35 mouse cellular contexts compared by ENCODE assay signal in the genomic region with DNA sequence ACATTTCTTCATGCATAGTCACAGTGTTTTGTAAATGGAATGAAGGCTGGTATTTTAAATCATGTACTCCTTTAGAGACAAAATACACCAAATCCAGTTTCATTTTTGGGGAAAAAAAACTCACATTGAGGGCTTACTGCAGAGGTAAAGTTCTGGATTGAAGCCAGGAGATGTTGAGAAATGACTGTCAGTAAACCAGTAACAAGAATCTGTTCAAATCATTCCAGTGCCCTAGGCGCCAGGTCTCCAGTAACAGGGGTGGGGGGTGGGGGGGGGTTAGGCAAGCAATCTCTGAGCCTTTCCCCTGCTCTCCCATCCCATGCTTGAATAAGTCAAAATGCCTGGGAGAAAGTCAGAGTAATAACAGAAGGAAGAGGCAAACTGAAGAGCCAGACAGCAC.
"Had no signal": no experiment of that assay in that cellular context is flagged by ENCODE, and none has a peak within 500 bp of the region (broad histone marks: within the 10 kb centered on the region; RNA-seq: fewer than 3 reads in every experiment).

No protein-coding gene starts in this region.

- DNase-seq: heart, postnatal 10 days; heart, postnatal 14 days; heart, postnatal 36 days; heart, postnatal 4 days; kidney, adult 11 months; kidney, adult 18-20 months; kidney, adult 2 months; kidney, adult 8-10 months; kidney, adult 9 months; kidney, postnatal 10 days; kidney, postnatal 14 days; kidney, postnatal 25 days; kidney, postnatal 36 days; kidney, postnatal 4 days; layer of hippocampus, adult 9-11 months; layer of hippocampus, postnatal 36 days had no signal

- ATAC-seq: hindbrain, embryonic 16.5 days; hindbrain, postnatal 0 days; inflammation-experienced regulatory T-cells, adult 6 months; intestine, embryonic 15.5 days; intestine, embryonic 16.5 days; intestine, postnatal 0 days had no signal

- H3K36me3 ChIP-seq: heart, embryonic 10.5 days; heart, embryonic 12.5 days; heart, embryonic 13.5 days; heart, embryonic 15.5 days; hindbrain, embryonic 10.5 days; hindbrain, embryonic 12.5 days; hindbrain, embryonic 13.5 days; hindbrain, embryonic 15.5 days; intestine, embryonic 15.5 days; kidney, embryonic 15.5 days had no signal

- H3K4me1 ChIP-seq: hindbrain, embryonic 12.5 days; hindbrain, embryonic 13.5 days; hindbrain, embryonic 15.5 days; intestine, embryonic 15.5 days; kidney, embryonic 15.5 days had no signal

- H3K4me2 ChIP-seq: heart, embryonic 11.5 days; heart, embryonic 12.5 days; heart, embryonic 13.5 days; heart, embryonic 15.5 days; hindbrain, embryonic 12.5 days; hindbrain, embryonic 13.5 days; hindbrain, embryonic 14.5 days; hindbrain, embryonic 15.5 days; intestine, embryonic 15.5 days; kidney, embryonic 15.5 days had no signal

- H3K4me3 ChIP-seq: heart, embryonic 10.5 days; heart, embryonic 12.5 days; heart, embryonic 13.5 days; heart, embryonic 15.5 days; hindbrain, embryonic 10.5 days; hindbrain, embryonic 12.5 days; hindbrain, embryonic 13.5 days; hindbrain, embryonic 15.5 days; intestine, embryonic 15.5 days; kidney, embryonic 15.5 days; layer of hippocampus, adult 2 months had no signal

- H3K27ac ChIP-seq: heart, embryonic 10.5 days; heart, embryonic 13.5 days; heart, embryonic 15.5 days; hindbrain, embryonic 10.5 days; hindbrain, embryonic 12.5 days; hindbrain, embryonic 13.5 days; hindbrain, embryonic 14.5 days; hindbrain, embryonic 15.5 days; hindbrain, postnatal 0 days; intestine, embryonic 15.5 days; kidney, embryonic 15.5 days; kidney, postnatal 0 days; layer of hippocampus, adult 2 months had no signal

- H3K27me3 ChIP-seq: heart, embryonic 12.5 days; heart, embryonic 13.5 days; heart, embryonic 15.5 days; hindbrain, embryonic 12.5 days; hindbrain, embryonic 13.5 days; hindbrain, embryonic 15.5 days; intestine, embryonic 15.5 days; kidney, embryonic 15.5 days had no signal

- H3K9ac ChIP-seq: heart, embryonic 12.5 days; heart, embryonic 13.5 days; heart, embryonic 15.5 days; hindbrain, embryonic 12.5 days; hindbrain, embryonic 13.5 days; hindbrain, embryonic 14.5 days; hindbrain, embryonic 15.5 days; intestine, embryonic 15.5 days; kidney, embryonic 15.5 days had no signal

- H3K9me3 ChIP-seq: heart, embryonic 10.5 days; heart, embryonic 12.5 days; heart, embryonic 13.5 days; heart, embryonic 15.5 days; hindbrain, embryonic 10.5 days; hindbrain, embryonic 12.5 days; hindbrain, embryonic 13.5 days; hindbrain, embryonic 15.5 days; intestine, embryonic 15.5 days; kidney, embryonic 15.5 days had no signal
